Mouse (Mus musculus) G1E (cell line): Measurements from ENCODE around the gene Mycn. TPM values are rescaled to one million over a fixed set of nuclear protein-coding genes. Genes with fewer than 3 reads are reported as not detected.

Experiments
- ATAC-seq: 2 replicates; pipeline ENCODE4 v1.8.0; 2016; ENCODE audit warnings: mild to moderate bottlenecking; ENCODE audit not compliant: insufficient number of reproducible peaks, poor library complexity, low FRiP score, severe bottlenecking; ENCODE audit errors: extremely low read depth
- DNase-seq: peaks from one replicate; pipeline ENCODE4 v3.0.0; 2012; ENCODE audit warnings: low spot score
- H3K27me3 ChIP-seq: 2 replicates; pipeline ENCODE4 v1.6.1; 2012; ENCODE audit warnings: mild to moderate bottlenecking, low read length, inconsistent platforms; ENCODE audit not compliant: insufficient read depth
- H3K36me3 ChIP-seq: replicated peaks from 2 replicates; pipeline ENCODE3; 2012; ENCODE audit warnings: mild to moderate bottlenecking, inconsistent platforms
- H3K4me1 ChIP-seq: 2 replicates; pipeline ENCODE4 v1.6.1; 2012; ENCODE audit warnings: low read depth, low read length, inconsistent platforms, mixed read lengths; ENCODE audit not compliant: insufficient read depth
- H3K4me3 ChIP-seq: 2 replicates; pipeline ENCODE4 v1.5.1; 2012; ENCODE audit warnings: low read depth, mild to moderate bottlenecking, inconsistent platforms, low read length, moderate library complexity, mixed read lengths
- H3K9me3 ChIP-seq: replicated peaks from 2 replicates; pipeline ENCODE4 v1.6.1; 2012; ENCODE audit warnings: inconsistent platforms
- CTCF ChIP-seq: IDR thresholded peaks from 2 replicates; pipeline ENCODE4 v1.5.1; 2012; ENCODE audit warnings: low read depth, low read length, inconsistent platforms, mixed read lengths
- GATA1 ChIP-seq: IDR thresholded peaks from 2 replicates; pipeline ENCODE4 v1.6.1; 2012; ENCODE audit warnings: borderline replicate concordance, low read length, inconsistent platforms, mixed read lengths
- GATA2 ChIP-seq: IDR thresholded peaks from 2 replicates; pipeline ENCODE4 v1.6.1; 2012; ENCODE audit warnings: low read depth, low read length, inconsistent platforms, borderline replicate concordance
- POLR2AphosphoS5 ChIP-seq: IDR thresholded peaks from 2 replicates; pipeline ENCODE4 v1.6.1; 2012; ENCODE audit warnings: low read depth, low read length, inconsistent platforms; ENCODE audit not compliant: insufficient replicate concordance
- TAL1 ChIP-seq: conservative IDR thresholded peaks from 2 replicates; pipeline ENCODE4 v1.6.1; 2012; ENCODE audit warnings: low read depth, low read length, inconsistent platforms, mixed read lengths
- polyA plus RNA-seq: library from polyadenylated mRNA; stranded (reverse); fragments of >175 nt; gene quantifications from 2 replicates; pipeline ENCODE4 v1.2.3, GENCODE M21; 2012
- total RNA-seq, 2 experiments: library from RNA; stranded (forward) in 1 of 2; stranded (reverse) in 1 of 2; fragments of 200-1000 nt in 1 of 2; fragments of >200 nt in 1 of 2; fragmentation: Nextera tagmentation in 1 of 2; gene quantifications; 2 replicates each; pipeline ENCODE4 v1.2.3; 2014 to 2017

Gene Mycn
- total RNA-seq (2014; fragmentation: Nextera tagmentation) (not detected in 2 replicates), total RNA-seq (2017) (0.33 TPM in 1 of 2 replicates, not detected in the other), polyA plus RNA-seq (not detected in 2 replicates)

GRCm38 (mm10) chr12:12941661-12942363, at the start of gene Mycn:
Gene Mycn, minus strand, starts transcription at chr12:12941914.
- Histone ChIP-seq H3K4me1 (no peaks in the 10 kb centered on the region), H3K27me3 (peaks cover 10% of the 10 kb centered on the region; the same call in 1 of the 2 replicates), H3K9me3 (peaks cover 34% of the 10 kb centered on the region), H3K36me3 (no peaks in the 10 kb centered on the region), H3K4me3 (no peak within 1 kb of the TSS)
- DNase-seq (no peak), ATAC-seq (no peak)
- TF ChIP-seq TAL1 (no peak), POLR2AphosphoS5 (no peak), GATA2 (no peak), CTCF (no peak), GATA1 (no peak)

- ATAC-seq: no peak
- Histone ChIP-seq H3K4me3 (no peak overlapping the region), H3K9me3 (no peaks in the 10 kb centered on the region), H3K36me3 (no peaks in the 10 kb centered on the region), H3K27me3 (no peaks in the 10 kb centered on the region), H3K4me1 (no peaks in the 10 kb centered on the region)
- TF ChIP-seq POLR2AphosphoS5: no peak
- TF ChIP-seq TAL1: no peak
- no peak for TF ChIP-seq GATA2
- no peak for TF ChIP-seq CTCF
- no peak for TF ChIP-seq GATA1
- DNase-seq: no peak
Observed at GRCm38 (mm10) chr12:12987376-12987775, 45.7 kb upstream of the Mycn start.

- H3K36me3 ChIP-seq: no peaks in the 10 kb centered on the region
- no peak overlapping the region for H3K4me3 ChIP-seq
- H3K27me3 ChIP-seq: no peaks in the 10 kb centered on the region
- DNase-seq: no peak
- TF ChIP-seq POLR2AphosphoS5: no peak
- TF ChIP-seq GATA1: no peak
- TF ChIP-seq CTCF: no peak
- TF ChIP-seq GATA2: no peak
- TF ChIP-seq TAL1: no peak
- no peaks in the 10 kb centered on the region for H3K9me3 ChIP-seq
- no peak for ATAC-seq
- H3K4me1 ChIP-seq: no peaks in the 10 kb centered on the region
Observed at GRCm38 (mm10) chr12:12986612-12987206, 45.0 kb upstream of the Mycn start.

GRCm38 (mm10) chr12:12983032-12983431, 41.3 kb upstream of the Mycn start:
- no peaks in the 10 kb centered on the region for H3K36me3 ChIP-seq
- DNase-seq: no peak
- H3K9me3 ChIP-seq: no peaks in the 10 kb centered on the region

GRCm38 (mm10) chr12:12975397-12975796, 33.7 kb upstream of the Mycn start:
- ATAC-seq: no peak
- H3K4me1 ChIP-seq: no peaks in the 10 kb centered on the region
- no peak for DNase-seq
- H3K27me3 ChIP-seq: no peaks in the 10 kb centered on the region; the same call in 1 of the 2 replicates
- H3K36me3 ChIP-seq: no peaks in the 10 kb centered on the region
- no peak for TF ChIP-seq POLR2AphosphoS5
- TF ChIP-seq TAL1: no peak
- no peak for TF ChIP-seq GATA2
- TF ChIP-seq CTCF: no peak
- no peak for TF ChIP-seq GATA1
- H3K4me3 ChIP-seq: no peak overlapping the region
- no peaks in the 10 kb centered on the region for H3K9me3 ChIP-seq

More at GRCm38 (mm10) chr12:12983032-12983431, 41.3 kb upstream of the Mycn start:
- TF ChIP-seq GATA2: no peak
- no peak for TF ChIP-seq TAL1
- no peak for TF ChIP-seq CTCF
- no peak for TF ChIP-seq POLR2AphosphoS5
- TF ChIP-seq GATA1: no peak
- Histone ChIP-seq H3K4me1 (no peaks in the 10 kb centered on the region), H3K4me3 (no peak overlapping the region), H3K27me3 (no peaks in the 10 kb centered on the region; the same call in 1 of the 2 replicates)
- ATAC-seq: no peak

- TF ChIP-seq POLR2AphosphoS5: no peak
- TF ChIP-seq GATA1: no peak
- TF ChIP-seq GATA2: no peak
- TF ChIP-seq CTCF: no peak
- TF ChIP-seq TAL1: no peak
- ATAC-seq (no peak), DNase-seq (no peak)
- H3K4me1 ChIP-seq: no peaks in the 10 kb centered on the region
- H3K36me3 ChIP-seq: no peaks in the 10 kb centered on the region
- H3K4me3 ChIP-seq: no peak overlapping the region
- no peaks in the 10 kb centered on the region for H3K27me3 ChIP-seq
- no peaks in the 10 kb centered on the region for H3K9me3 ChIP-seq
Observed at GRCm38 (mm10) chr12:12972756-12973435, 31.2 kb upstream of the Mycn start.
